Mouse (Mus musculus) erythroblast, embryonic 14.5 days (primary cell): Measurements from ENCODE around the gene Plek2.

Experiments used
- GATA1 ChIP-seq: IDR thresholded peaks from 2 replicates; pipeline ENCODE4 v1.6.1; 2012; ENCODE audit warnings: low read length, inconsistent platforms, mixed read lengths
- TAL1 ChIP-seq: IDR thresholded peaks from 3 replicates; pipeline ENCODE4 v1.6.1; 2012; ENCODE audit warnings: low read length, inconsistent platforms, mixed read lengths

- TF ChIP-seq TAL1 = no peak
- TF ChIP-seq GATA1 = no peak
Observed at GRCm38 (mm10) chr12:78860921-78861495, 45.8 kb downstream of the Plek2 start.
